Mouse (Mus musculus): ENCODE data around the gene Ccdc163. TPM values are rescaled to one million over a fixed set of nuclear protein-coding genes. Genes with fewer than 3 reads are reported as not detected.

Ccdc163 gene
- total RNA-seq, 2 experiments from 2014 or later, result 8.3 to 9.1 TPM

GRCm38 (mm10) chr4:116698693-116699342, 9.5 kb upstream of the Ccdc163 start:
- DNase-seq, result no peak
- intact Hi-C loops (cut with DNase I), result no loop called here

DNA sequence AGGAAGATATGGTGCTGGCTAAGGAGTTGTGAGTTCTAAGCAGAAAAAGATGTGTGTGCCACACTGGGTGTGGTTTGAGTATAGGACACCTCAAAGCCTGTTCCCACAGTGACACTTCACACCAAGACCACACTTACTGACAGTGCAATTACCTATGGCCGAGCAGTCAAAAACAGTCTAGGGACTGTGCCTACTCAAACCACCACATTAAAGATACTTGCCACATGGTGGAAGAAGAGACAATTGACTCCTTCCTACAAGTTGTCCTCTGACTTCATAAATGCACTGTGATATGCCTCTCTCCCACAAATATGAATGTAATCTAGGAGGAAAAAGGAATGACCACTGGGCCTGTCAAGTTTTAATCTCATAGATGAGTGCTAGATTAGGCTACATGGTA, 7.3 kb upstream of the Ccdc163 start:
- DNase-seq, result no peak
- intact Hi-C loops (cut with DNase I), result loop anchor here (10.0 kb wide), 1 partner anchor 424 kb away; the partner anchor contains the start of genes Btbd19 and Tctex1d4

- DNase-seq, result peak; percentile 70 to 86
- intact Hi-C loops (cut with DNase I), result loop anchor here (10.0 kb wide), 1 partner anchor 421 kb away; the partner anchor contains the start of genes Btbd19 and Tctex1d4
Measured at GRCm38 (mm10) chr4:116703804-116704203, 4.5 kb upstream of the Ccdc163 start.

- intact Hi-C loops (cut with DNase I), result loop anchor here (10.0 kb wide), 1 partner anchor 417 kb away; the partner anchor contains the start of genes Btbd19 and Tctex1d4
- DNase-seq, result no peak
Measured at GRCm38 (mm10) chr4:116707666-116708065, 643 bp upstream of the Ccdc163 start.

DNA sequence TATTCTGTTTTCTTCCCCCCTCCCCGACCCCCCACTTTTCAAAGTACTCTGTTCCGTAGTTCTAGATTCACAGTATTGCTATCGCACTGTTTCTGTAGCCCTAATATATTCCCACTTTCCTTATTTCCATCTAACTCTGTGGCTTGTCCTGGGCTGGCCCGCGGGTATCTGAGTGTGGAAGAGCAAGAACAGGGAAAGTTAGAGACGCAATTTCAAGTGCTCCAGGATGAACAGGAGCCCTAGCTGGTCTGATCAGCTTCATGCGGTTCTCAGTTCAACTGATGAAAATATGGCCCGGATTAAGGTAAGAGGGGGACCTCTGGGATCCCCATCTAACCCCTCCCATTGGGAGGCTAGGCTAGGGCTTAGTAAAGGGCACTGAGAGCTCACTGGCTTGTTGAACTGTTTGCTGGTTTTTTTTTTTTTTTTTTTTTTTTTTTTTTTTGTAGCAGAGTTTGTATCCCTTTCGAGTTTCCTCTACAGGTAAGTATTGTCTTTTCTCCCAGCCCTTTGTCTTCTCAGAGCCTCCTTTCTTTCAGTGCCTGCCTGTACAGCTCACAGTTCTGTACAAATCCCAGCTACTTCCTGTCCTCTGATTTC, 582 bp downstream of the Ccdc163 start:
- intact Hi-C loops (cut with DNase I), result loop anchor here (10.0 kb wide), 1 partner anchor 416 kb away; the partner anchor contains the start of genes Btbd19 and Tctex1d4
- no peak for DNase-seq

DNA sequence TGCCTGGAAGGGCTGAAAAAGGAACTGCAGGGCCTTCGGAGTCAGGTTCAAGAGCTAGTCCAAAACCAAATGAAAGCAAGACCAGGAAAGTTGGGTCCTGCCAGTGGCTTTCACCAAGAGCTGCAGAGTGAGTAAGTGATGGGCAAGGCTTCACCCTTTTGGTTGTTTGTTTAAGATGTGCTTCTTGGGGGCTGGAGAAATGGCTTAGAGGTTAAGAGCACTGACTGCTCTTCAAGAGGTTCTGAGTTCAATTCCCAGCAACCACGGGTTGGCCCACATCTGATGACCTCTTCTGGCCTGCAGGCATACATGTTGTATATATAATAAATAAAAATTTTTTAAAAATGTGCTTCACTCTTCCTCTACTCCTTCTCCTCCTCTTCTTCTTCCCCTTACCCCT, 1.8 kb downstream of the Ccdc163 start:
- intact Hi-C loops (cut with DNase I), result no loop called here
- no peak for DNase-seq

DNA sequence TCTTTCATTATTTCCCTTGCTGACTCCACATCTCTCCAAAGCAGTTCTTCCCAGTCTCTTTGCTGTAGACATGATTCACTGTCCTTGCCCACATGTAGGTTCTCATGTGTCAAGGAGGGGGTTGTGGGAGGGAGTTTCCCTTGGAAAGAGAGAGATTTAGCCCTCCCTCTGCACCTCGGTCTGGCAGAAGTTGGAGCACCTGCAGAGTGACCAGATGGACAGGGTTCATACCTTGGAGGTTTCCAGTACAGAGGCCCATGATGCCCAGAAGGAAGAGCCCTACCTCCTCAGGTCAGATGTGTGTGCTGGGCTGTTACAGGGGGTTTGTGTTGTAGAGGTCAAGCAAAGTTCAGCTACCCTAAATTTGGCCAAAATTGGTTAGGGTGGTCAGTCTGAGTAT, 4.2 kb downstream of the Ccdc163 start:
- intact Hi-C loops (cut with DNase I), result no loop called here
- DNase-seq, result no peak

GRCm38 (mm10) chr4:116719396-116719795, 11.1 kb downstream of the Ccdc163 start:
- peak; percentile 72 to 81 for DNase-seq
- intact Hi-C loops (cut with DNase I), result loop anchor here (1.0 to 5.0 kb wide), 2 partner anchors 70 to 273 kb away; partner anchors contain the start of gene Urod

GRCm38 (mm10) chr4:116720343-116721097, 12.2 kb downstream of the Ccdc163 start, which contains the start of gene Tesk2:
Tesk2 (plus strand) TSS chr4:116720948.
- peak; percentile 95 for DNase-seq
- intact Hi-C loops (cut with DNase I), result no loop called here

GRCm38 (mm10) chr4:116721098-116721628, 12.9 kb downstream of the Ccdc163 start:
- no peak for DNase-seq
- intact Hi-C loops (cut with DNase I), result no loop called here

DNA sequence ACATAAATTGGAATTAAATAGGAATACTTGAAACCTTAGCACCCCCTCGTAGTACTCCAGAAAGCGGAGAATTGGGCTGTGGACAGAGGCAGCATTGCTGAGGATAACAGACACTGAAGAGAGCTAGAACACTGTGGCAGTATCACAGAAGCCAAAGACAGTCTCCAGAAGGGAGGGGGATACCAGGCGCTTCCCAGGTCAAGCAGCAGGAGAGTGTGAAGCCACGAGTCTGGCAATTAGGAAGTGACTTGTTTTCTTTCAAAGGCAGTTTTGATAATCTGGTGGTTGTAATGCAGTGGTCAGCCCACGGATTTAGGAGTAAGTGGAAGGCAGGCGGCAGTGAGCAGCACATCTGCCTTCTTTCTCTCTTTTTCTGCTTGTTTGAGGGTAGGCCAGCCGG, 13.9 kb downstream of the Ccdc163 start:
- intact Hi-C loops (cut with DNase I), result no loop called here

DNA sequence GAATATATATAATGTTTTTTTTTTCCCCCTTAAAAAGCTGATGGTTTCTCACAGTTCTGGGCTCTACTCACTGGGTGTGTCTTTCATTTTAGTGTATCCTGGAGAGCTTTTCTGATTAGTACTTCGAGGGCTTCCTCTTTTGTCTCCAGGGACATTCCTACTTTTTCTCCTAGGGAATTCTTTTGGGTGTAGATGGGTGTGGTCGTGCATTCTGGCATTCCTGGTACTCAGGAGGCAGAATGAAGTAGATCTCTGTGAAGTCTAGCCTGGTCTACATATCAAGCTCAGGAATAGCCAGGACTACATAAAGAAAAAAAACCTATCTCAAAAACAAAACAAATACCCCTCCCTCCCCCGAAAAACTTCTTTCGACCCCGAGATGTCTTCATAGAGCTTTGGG, 17.1 kb downstream of the Ccdc163 start:
- DNase-seq, result no peak
- intact Hi-C loops (cut with DNase I), result no loop called here

More for the DNA sequence above, 13.9 kb downstream of the Ccdc163 start:
- DNase-seq, result no peak

- DNase-seq, result no peak
- intact Hi-C loops (cut with DNase I), result no loop called here
Measured at GRCm38 (mm10) chr4:116727401-116727800, 19.1 kb downstream of the Ccdc163 start.

DNA sequence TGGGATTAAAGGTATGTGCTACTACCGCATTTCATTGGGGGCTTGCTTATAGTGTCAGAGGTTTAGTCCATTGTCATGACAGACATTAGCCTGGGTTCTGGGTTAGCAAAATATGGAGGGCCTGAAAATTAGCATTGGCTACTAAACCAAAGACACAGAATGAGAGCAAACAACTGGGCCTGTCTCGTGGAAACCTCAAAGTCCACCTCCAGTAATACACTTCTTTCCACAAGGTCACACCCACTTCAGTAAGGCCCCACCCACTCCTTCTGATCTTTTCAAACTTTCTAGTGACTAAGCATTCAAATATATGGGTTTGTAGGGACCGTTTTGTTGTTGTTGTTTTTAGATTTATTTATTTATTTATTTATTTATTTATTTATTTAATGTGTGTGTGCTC, 21.2 kb downstream of the Ccdc163 start:
- DNase-seq, result no peak
- intact Hi-C loops (cut with DNase I), result no loop called here

DNA sequence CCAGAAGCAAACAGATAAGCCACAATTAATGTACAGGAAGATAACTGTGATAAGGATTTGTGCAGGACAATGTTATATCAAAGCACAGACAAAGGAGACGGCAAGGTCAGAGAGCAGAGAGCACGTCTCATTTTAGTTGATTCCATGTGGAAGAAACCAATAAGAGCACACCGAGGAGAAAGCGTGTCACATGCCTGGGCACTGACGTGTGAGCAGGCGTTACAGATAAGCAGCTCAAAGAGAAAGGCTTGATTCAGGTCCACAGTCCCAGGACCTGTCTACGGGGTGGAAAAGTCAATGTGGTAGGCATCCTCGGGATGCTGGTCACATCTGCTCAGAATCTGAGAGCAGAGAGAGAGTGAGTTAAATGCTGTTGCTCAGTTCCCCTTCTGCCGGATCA, 22.8 kb downstream of the Ccdc163 start:
- DNase-seq, result no peak
- intact Hi-C loops (cut with DNase I), result no loop called here

DNA sequence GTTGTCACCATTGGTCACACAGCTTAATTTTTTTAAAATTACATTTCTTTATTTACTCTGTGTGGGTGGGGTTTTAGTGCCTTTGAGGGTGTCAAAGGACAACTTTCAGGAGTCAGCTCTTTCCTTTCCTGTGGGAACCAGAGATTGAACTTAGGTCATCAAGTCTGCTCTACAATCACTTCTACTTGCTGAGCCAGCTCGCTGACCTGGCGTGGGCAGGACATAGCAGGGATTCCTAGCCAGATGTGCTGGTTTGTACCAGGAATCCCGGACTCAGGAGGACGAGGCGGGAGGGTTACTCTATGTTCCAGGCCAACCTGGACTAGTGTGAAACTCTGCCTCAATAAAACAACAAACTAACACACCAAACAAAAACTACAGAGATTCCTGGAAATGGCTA, 24.0 kb downstream of the Ccdc163 start:
- no peak for DNase-seq
- intact Hi-C loops (cut with DNase I), result no loop called here

DNA sequence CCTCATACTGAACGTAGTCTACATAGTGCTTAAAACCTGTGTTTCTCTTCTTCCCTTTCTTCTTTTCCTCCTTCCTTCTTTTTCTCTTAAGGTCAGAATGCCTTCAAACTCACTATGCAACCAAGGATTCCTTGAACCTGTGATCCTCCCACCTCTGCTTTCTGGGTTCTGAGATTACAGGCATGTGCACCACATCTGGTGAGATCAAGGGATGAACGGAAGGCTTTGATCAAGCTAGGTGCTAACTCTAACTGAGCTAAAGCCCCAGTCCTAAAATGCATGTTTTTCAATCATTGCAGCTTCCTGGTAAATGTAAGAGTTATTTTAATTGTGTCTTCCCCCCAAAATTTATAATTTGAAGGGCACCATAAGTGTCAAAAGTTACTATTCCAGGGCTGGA, 26.7 kb downstream of the Ccdc163 start:
- DNase-seq, result no peak
- intact Hi-C loops (cut with DNase I), result no loop called here

DNA sequence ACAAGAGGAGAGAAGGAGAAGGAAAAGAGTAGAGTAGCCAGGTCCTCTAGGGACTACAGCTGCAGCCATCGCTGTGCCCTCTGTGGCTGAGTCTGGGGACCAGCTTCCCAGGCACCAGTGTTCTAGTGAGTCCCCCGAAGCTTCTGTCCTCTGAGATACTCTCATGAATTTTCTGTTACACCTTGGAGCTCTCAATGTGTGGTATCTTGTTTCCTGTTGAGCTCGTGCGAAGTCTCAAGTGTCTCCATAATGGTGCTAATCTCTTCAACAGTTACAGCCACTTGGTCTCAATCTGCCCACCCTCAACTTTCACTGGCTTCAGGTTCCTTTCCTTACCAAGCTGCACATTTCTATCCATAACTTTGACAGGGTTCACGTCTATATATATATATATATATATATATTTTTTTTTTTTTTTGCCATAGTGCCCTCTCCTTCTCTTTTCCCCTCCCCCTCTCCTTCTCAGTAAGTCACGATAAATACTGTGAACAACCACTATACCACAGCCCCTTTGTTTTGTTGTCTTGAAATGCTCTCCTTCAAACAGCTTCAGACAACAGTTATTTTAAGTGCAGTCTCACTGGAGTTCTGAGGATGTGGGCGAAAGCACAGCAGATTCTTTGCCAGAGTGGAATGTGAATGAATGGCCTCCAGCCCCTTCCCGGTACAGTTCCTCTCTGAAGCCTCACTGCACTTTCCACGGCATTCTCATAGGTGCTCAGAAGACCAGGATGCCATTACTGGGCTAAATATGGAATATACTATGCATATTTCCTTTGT, 30.9 kb downstream of the Ccdc163 start:
- intact Hi-C loops (cut with DNase I), result no loop called here
- DNase-seq, result no peak

GRCm38 (mm10) chr4:116749750-116750149, 41.4 kb downstream of the Ccdc163 start:
- intact Hi-C loops (cut with DNase I), result no loop called here
- DNase-seq, result no peak

DNA sequence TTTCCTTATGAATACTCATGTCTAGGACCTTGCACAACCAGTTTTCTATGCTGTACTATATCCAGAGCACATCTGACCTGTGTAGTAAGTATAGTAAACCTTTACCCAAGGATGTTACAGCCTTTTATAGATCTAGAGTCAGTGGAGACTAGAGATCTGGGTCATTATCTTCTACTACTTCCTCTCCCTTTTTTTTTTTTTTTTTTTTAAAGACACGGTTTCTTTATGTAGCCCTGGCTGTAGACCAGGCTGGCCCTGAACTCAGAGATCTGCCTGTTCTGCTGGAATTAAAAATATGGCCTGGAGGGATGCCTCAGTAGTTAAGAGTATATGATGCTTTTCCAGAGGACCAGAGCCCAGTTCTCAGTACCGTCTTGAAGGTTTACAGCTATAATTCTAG, 53.6 kb downstream of the Ccdc163 start:
- DNase-seq, result no peak
- intact Hi-C loops (cut with DNase I), result no loop called here
